Mouse (Mus musculus) liver, embryonic 14.5 days (tissue): ENCODE measurements at regions not wholly inside any gene's neighbourhood (a gene's known extent, or its start where the extent isn't known, plus 50 kb on each side); places are given as distances from the start of the nearest gene placed in this dataset.

Experiments used
- ATAC-seq: fragments of 200-750 bp; cut with Nextera tagmentation; 2 replicates; pipeline ENCODE4 v1.8.0; 2017; ENCODE audit warnings: moderate number of reproducible peaks, mild to moderate bottlenecking, moderate library complexity; ENCODE audit not compliant: insufficient read depth
- DNase-seq, 3 experiments: peaks; one replicate each; pipeline ENCODE4 v3.0.0-alpha.2; 2012 to 2013; ENCODE audit warnings: low read depth in 3 of 3, low spot score in 3 of 3
- H3K27ac ChIP-seq: fragments of 300-500 bp; sonication (generic); 2 replicates; pipeline ENCODE4 v1.5.1; 2014; ENCODE audit warnings: moderate library complexity, mild to moderate bottlenecking, control low read depth, inconsistent platforms
- H3K27me3 ChIP-seq: fragments of 300-500 bp; sonication (generic); 2 replicates; pipeline ENCODE4 v1.6.1; 2014; ENCODE audit warnings: mild to moderate bottlenecking, low read length, moderate library complexity; ENCODE audit not compliant: control insufficient read depth, insufficient read depth
- H3K36me3 ChIP-seq: fragments of 300-500 bp; sonication (generic); replicated peaks from 2 replicates; pipeline ENCODE4 v1.6.1; 2014; ENCODE audit warnings: low read depth; ENCODE audit not compliant: control insufficient read depth, insufficient read depth
- H3K4me1 ChIP-seq, 2 experiments: fragments of 200-500 bp in 1 of 2; fragments of 300-500 bp in 1 of 2; sonication (generic) in 1 of 2; replicated peaks; 2 replicates each; pipeline ENCODE4 v1.6.1; 2012 to 2014; ENCODE audit warnings: antibody characterized with exemption in 1 of 2, inconsistent platforms in 1 of 2, low read length in 1 of 2; ENCODE audit not compliant: control insufficient read depth in 2 of 2, insufficient read depth in 2 of 2
- H3K4me2 ChIP-seq: fragments of 300-500 bp; sonication (generic); 2 replicates; pipeline ENCODE4 v1.6.1; 2014; ENCODE audit warnings: low read depth, mild to moderate bottlenecking, control low read depth, moderate library complexity
- H3K4me3 ChIP-seq, 2 experiments: fragments of 200-500 bp in 1 of 2; fragments of 300-500 bp in 1 of 2; sonication (generic) in 1 of 2; 2 replicates each; pipeline ENCODE4 v1.5.1; 2012 to 2014; ENCODE audit warnings: low read depth in 2 of 2, low read length in 2 of 2, mild to moderate bottlenecking in 2 of 2, control low read depth in 1 of 2, inconsistent platforms in 1 of 2, moderate library complexity in 1 of 2; ENCODE audit not compliant: insufficient read depth in 1 of 2
- H3K9ac ChIP-seq: fragments of 300-500 bp; sonication (generic); replicated peaks from 2 replicates; pipeline ENCODE4 v1.6.1; 2014; ENCODE audit warnings: mild to moderate bottlenecking, control low read depth, moderate library complexity
- H3K9me3 ChIP-seq: fragments of 300-500 bp; sonication (generic); 2 replicates; pipeline ENCODE4 v1.6.1; 2016; ENCODE audit warnings: low read length, mixed read lengths; ENCODE audit not compliant: control insufficient read depth
- CTCF ChIP-seq: IDR thresholded peaks from 2 replicates; pipeline ENCODE4 v1.5.1; 2016; ENCODE audit warnings: antibody characterized with exemption, low read depth, control low read depth
- EP300 ChIP-seq: IDR thresholded peaks from 2 replicates; pipeline ENCODE4 v1.6.1; 2016; ENCODE audit warnings: antibody characterized with exemption, low read depth
- WGBS: fragments of 180-500 bp; shearing (Covaris S2); extraction: QIAGEN DNeasy Blood & Tissue Kit; methylation state at CpG from one replicate; pipeline ENCODE4 v1.1.7; 2014; ENCODE audit not compliant: insufficient replicate concordance; 5-methylcytosine and 5-hydroxymethylcytosine counted together

DNA sequence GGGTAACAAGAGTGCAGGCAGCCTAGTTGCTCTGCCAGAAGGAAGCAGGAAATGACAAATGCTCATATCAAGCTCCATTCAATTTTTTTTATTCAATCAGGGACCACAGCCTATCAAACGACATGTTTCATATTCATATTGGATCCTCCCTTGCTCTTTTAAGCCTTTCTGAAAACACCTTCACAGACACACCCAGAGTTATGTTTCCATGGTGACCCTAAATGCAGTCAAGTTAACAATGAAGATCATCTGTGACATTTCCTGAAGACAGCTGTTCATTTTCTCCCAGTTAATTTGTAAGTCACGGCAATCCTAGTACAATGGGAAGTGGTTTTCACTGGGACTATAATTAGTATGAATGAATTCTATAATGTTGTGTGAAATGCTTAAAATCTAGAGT lies 839.1 kb upstream of the Rag2 start:
- 45% methylated on average over 2 of the region's 2 CpGs for WGBS
- TF ChIP-seq CTCF (no peak), EP300 (no peak)
- H3K36me3 ChIP-seq = no peaks in the 10 kb centered on the region
- no peak overlapping the region for H3K4me3 ChIP-seq
- no peak for ATAC-seq
- no peak overlapping the region for H3K27ac ChIP-seq
- no peaks in the 10 kb centered on the region for H3K27me3 ChIP-seq
- no peak for DNase-seq
- no peak overlapping the region for H3K4me2 ChIP-seq
- no peak overlapping the region for H3K9ac ChIP-seq
- no peaks in the 10 kb centered on the region for H3K9me3 ChIP-seq
- no peaks in the 10 kb centered on the region for H3K4me1 ChIP-seq

DNA sequence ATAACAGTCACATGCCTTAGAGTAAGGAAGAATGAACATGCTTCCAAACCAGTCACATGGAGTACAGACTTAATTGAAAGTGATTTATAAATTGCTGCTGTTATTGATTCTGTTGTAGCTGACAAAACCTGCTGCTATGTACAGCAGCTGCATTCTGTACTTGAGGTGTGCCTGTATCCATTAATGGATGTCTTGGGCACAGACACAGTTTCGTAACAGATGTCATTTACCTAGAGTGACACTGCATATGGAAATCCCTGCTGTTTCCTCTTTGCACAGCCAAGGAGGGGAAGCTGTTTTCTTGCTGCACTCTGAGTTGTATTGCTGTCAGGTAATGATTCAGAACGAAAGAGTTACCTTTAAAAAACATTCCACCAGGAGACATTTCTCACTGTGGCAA lies 828.9 kb upstream of the Rag2 start:
- no peaks in the 10 kb centered on the region for H3K9me3 ChIP-seq
- H3K4me2 ChIP-seq = no peak overlapping the region
- no peaks in the 10 kb centered on the region for H3K27me3 ChIP-seq
- H3K4me3 ChIP-seq = no peak overlapping the region
- no peak overlapping the region for H3K9ac ChIP-seq
- ATAC-seq (no peak), DNase-seq (no peak)
- H3K4me1 ChIP-seq = no peaks in the 10 kb centered on the region
- no peak for TF ChIP-seq EP300
- TF ChIP-seq CTCF = no peak
- WGBS = 53% methylated on average over 2 of the region's 2 CpGs
- no peak overlapping the region for H3K27ac ChIP-seq
- H3K36me3 ChIP-seq = no peaks in the 10 kb centered on the region

DNA sequence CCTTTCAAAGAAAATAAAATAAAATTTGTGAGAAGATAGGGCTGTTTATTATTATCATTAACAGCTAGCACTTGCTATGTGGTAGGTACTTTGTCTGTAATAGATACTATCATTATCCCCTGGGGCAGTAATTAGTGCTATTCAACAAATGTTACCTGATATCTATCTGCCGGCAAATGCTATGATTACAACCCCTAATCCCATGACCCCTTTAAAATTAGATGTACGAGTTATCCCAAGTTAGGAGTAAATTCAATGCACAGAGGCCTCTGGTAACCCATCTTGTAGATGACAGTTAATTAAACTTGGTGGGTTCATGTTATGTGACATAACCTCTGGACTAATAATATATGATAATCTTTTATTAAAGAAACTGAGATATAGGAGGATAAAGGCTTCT lies 827.7 kb upstream of the Rag2 start:
- Histone ChIP-seq H3K4me3 (no peak overlapping the region), H3K4me1 (no peaks in the 10 kb centered on the region), H3K9ac (no peak overlapping the region), H3K27ac (no peak overlapping the region), H3K9me3 (no peaks in the 10 kb centered on the region), H3K27me3 (no peaks in the 10 kb centered on the region), H3K4me2 (no peak overlapping the region), H3K36me3 (no peaks in the 10 kb centered on the region)
- TF ChIP-seq EP300 (no peak), CTCF (no peak)
- ATAC-seq = no peak
- WGBS = 70% methylated on average over 2 of the region's 2 CpGs
- no peak for DNase-seq

DNA sequence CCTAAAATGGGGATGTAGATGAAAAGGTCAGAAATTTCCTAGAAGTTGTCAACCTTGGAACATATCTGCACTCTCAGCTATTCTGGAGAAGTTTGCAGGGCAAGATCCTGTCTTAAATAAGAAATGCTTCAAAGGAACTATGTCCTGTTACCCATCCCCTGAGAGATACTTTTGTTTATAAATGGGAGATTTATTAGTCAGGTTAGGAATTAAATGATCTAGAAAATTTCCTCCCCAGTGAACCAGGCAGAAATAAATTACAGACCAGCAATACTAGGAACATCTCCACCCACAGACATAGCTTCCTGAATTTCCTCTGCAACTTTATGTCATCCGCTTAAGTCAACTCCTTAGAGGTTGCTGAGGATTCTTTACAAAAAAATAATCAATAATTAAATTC lies 827.0 kb upstream of the Rag2 start:
- Histone ChIP-seq H3K4me3 (no peak overlapping the region), H3K4me1 (no peaks in the 10 kb centered on the region), H3K9me3 (no peaks in the 10 kb centered on the region), H3K27me3 (no peaks in the 10 kb centered on the region), H3K9ac (no peak overlapping the region), H3K4me2 (no peak overlapping the region), H3K27ac (no peak overlapping the region), H3K36me3 (no peaks in the 10 kb centered on the region)
- WGBS = 52% methylated on average over 1 of the region's 1 CpGs
- TF ChIP-seq CTCF (no peak), EP300 (no peak)
- ATAC-seq (no peak), DNase-seq (no peak)

DNA sequence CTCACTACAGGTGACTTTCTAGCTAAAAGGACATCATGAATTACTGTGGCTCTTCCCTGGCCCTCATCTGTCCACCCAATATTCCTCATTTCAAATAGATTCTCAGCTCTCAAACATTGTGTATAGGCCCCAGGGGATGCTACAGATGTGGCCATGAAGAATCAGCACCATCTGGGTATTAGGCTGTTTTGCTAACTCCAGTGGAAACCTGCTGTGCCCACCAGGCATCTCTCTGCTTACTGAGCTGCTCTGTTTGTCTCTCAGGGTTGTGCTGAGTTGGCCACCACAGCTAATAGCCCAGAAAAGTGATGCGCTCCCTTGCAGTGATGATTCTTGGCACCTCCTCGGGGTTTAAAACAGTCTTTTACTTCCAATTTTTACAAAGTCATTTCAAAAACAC lies 812.0 kb upstream of the Rag2 start:
- H3K4me2 ChIP-seq = no peak overlapping the region
- no peak for TF ChIP-seq EP300
- TF ChIP-seq CTCF = no peak
- DNase-seq = no peak
- H3K9me3 ChIP-seq = no peaks in the 10 kb centered on the region
- H3K4me1 ChIP-seq = no peaks in the 10 kb centered on the region
- H3K4me3 ChIP-seq = no peak overlapping the region
- no peaks in the 10 kb centered on the region for H3K27me3 ChIP-seq
- H3K27ac ChIP-seq = no peak overlapping the region
- no peak for ATAC-seq
- H3K9ac ChIP-seq = no peak overlapping the region
- no peaks in the 10 kb centered on the region for H3K36me3 ChIP-seq
- WGBS = 68% methylated on average over 2 of the region's 2 CpGs
